10 mouse cellular contexts compared by ENCODE assay signal in the genomic region with DNA sequence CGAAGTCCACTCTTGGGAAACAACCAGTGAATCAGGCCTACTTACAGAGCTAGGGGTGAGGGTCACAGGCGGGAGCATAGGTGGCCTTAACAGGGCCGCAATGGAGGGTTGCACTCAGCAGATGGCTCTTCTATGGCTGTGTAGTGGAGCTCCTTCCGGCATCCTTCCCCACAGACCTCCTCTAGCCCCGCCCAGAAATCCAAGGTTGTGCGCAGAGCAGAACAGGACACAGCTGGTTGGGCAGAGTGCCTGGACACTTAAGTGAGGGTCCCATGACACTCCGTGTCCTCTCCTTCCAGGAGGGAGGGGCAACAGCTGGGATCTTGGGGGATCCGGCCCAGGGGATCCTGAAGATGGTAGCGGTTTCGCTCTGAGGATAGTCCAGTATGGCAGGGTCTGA. TPM values are rescaled to one million over a fixed set of nuclear protein-coding genes. Genes with fewer than 3 reads are reported as not detected.
A peak's percentile ranks its signal among the peaks of the same experiment; 100 is the strongest.
DNase-seq lines count a peak whose midpoint lies in the region; ATAC-seq and TF ChIP-seq lines count a peak whose summit lies in the region.
"Had no signal": no experiment of that assay in that cellular context is flagged by ENCODE, and none has a peak within 500 bp of the region (broad histone marks: within the 10 kb centered on the region; RNA-seq: fewer than 3 reads in every experiment).

A gene (minus strand): TSS at position 164 of the 400 bp plus-strand sequence.

- no peak for TF ChIP-seq CTCF in stomach, postnatal 0 days (IDR thresholded peaks at IDR 0.05; ENCODE audit: low read depth)

- H3K27me3 ChIP-seq in forebrain, embryonic 13.5 days: no peaks in the 10 kb centered on the region
- no peaks in the 10 kb centered on the region for H3K27me3 ChIP-seq in forebrain, embryonic 10.5 days (ENCODE audit: poor library complexity, severe bottlenecking)
- H3K27me3 ChIP-seq in midbrain, embryonic 12.5 days: no peaks in the 10 kb centered on the region
- no peaks in the 10 kb centered on the region for H3K27me3 ChIP-seq in midbrain, embryonic 11.5 days (ENCODE audit: control insufficient read depth, insufficient read depth, low read length)
- H3K27me3 ChIP-seq in stomach, postnatal 0 days (ENCODE audit: control insufficient read depth, insufficient read depth, low read length): no peaks in the 10 kb centered on the region

- H3K27ac ChIP-seq in forebrain, embryonic 13.5 days: no peak within 1 kb of the TSS
- no peak within 1 kb of the TSS for H3K27ac ChIP-seq in forebrain, embryonic 10.5 days
- H3K27ac ChIP-seq in midbrain, embryonic 12.5 days (replicated peaks): no peak within 1 kb of the TSS
- no peak within 1 kb of the TSS for H3K27ac ChIP-seq in midbrain, embryonic 11.5 days (ENCODE audit: low read depth, low read length)
- no peak within 1 kb of the TSS for H3K27ac ChIP-seq in stomach, postnatal 0 days (replicated peaks)

- DNase-seq in forebrain, embryonic 10.5 days (ENCODE audit: extremely low spot score, low spot score): no peak
- no peak for DNase-seq in midbrain, embryonic 11.5 days (ENCODE audit: low spot score, missing footprints)
- DNase-seq in layer of hippocampus, postnatal 36 days: no peak
- no peak for DNase-seq in stomach, postnatal 0 days (ENCODE audit: low spot score)
- DNase-seq in thymus, postnatal 36 days: no peak
- DNase-seq in ovary, postnatal 14 days (ENCODE audit: low spot score): no peak
- DNase-seq: adrenal gland, postnatal 10 days; liver had no signal

- no peak within 1 kb of the TSS for H3K9ac ChIP-seq in forebrain, embryonic 13.5 days
- no peak within 1 kb of the TSS for H3K9ac ChIP-seq in midbrain, embryonic 12.5 days (replicated peaks)
- H3K9ac ChIP-seq in midbrain, embryonic 11.5 days (ENCODE audit: low read length): no peak within 1 kb of the TSS
- no peak within 1 kb of the TSS for H3K9ac ChIP-seq in stomach, postnatal 0 days (ENCODE audit: low read length)

- WGBS in forebrain, embryonic 13.5 days: 87% methylated on average over 10 of the region's 10 CpGs
- 90% methylated on average over 10 of the region's 10 CpGs for WGBS in forebrain, embryonic 10.5 days
- 85% methylated on average over 10 of the region's 10 CpGs for WGBS in midbrain, embryonic 12.5 days
- 88% methylated on average over 10 of the region's 10 CpGs for WGBS in midbrain, embryonic 11.5 days
- 83% methylated on average over 10 of the region's 10 CpGs for WGBS in stomach, postnatal 0 days

- no peak within 1 kb of the TSS for H3K4me2 ChIP-seq in forebrain, embryonic 13.5 days
- H3K4me2 ChIP-seq in midbrain, embryonic 12.5 days (replicated peaks): no peak within 1 kb of the TSS
- H3K4me2 ChIP-seq in midbrain, embryonic 11.5 days: no peak within 1 kb of the TSS
- H3K4me2 ChIP-seq in stomach, postnatal 0 days (replicated peaks; ENCODE audit: low read depth): no peak within 1 kb of the TSS

- H3K36me3 ChIP-seq in forebrain, embryonic 13.5 days (ENCODE audit: poor library complexity, severe bottlenecking): no peaks in the 10 kb centered on the region
- H3K36me3 ChIP-seq in forebrain, embryonic 10.5 days (replicated peaks): no peaks in the 10 kb centered on the region
- H3K36me3 ChIP-seq in midbrain, embryonic 12.5 days: no peaks in the 10 kb centered on the region
- H3K36me3 ChIP-seq in midbrain, embryonic 11.5 days (ENCODE audit: control insufficient read depth, insufficient read depth, low read length): no peaks in the 10 kb centered on the region
- H3K36me3 ChIP-seq in stomach, postnatal 0 days (ENCODE audit: control insufficient read depth, insufficient read depth, low read length): no peaks in the 10 kb centered on the region

- ATAC-seq in forebrain, embryonic 13.5 days: no peak
- no peak for ATAC-seq in midbrain, embryonic 12.5 days (ENCODE audit: low FRiP score, low read depth)
- ATAC-seq in midbrain, embryonic 11.5 days (ENCODE audit: low FRiP score): no peak
- 0 out of 2 replicates have a peak, but pooled peaks have one; percentile 47 for ATAC-seq in stomach, postnatal 0 days (ENCODE audit: low FRiP score, low TSS enrichment)

- peaks cover 4% of the 10 kb centered on the region for H3K4me1 ChIP-seq in forebrain, embryonic 13.5 days
- peaks cover 12% of the 10 kb centered on the region for H3K4me1 ChIP-seq in forebrain, embryonic 10.5 days
- H3K4me1 ChIP-seq in midbrain, embryonic 12.5 days: no peaks in the 10 kb centered on the region
- no peaks in the 10 kb centered on the region for H3K4me1 ChIP-seq in midbrain, embryonic 11.5 days (ENCODE audit: control insufficient read depth, insufficient read depth, low read length)
- H3K4me1 ChIP-seq in stomach, postnatal 0 days (replicated peaks; ENCODE audit: control insufficient read depth, insufficient read depth): no peaks in the 10 kb centered on the region

- H3K9me3 ChIP-seq in forebrain, embryonic 13.5 days (replicated peaks): no peaks in the 10 kb centered on the region
- H3K9me3 ChIP-seq in forebrain, embryonic 10.5 days: 0 out of 2 replicates have a peak, but pooled peaks cover 3% of the 10 kb centered on the region
- no peaks in the 10 kb centered on the region; the same call in 1 of the 2 replicates for H3K9me3 ChIP-seq in midbrain, embryonic 12.5 days
- no peaks in the 10 kb centered on the region for H3K9me3 ChIP-seq in midbrain, embryonic 11.5 days (ENCODE audit: control insufficient read depth, low read length)
- no peaks in the 10 kb centered on the region for H3K9me3 ChIP-seq in stomach, postnatal 0 days (ENCODE audit: control insufficient read depth, low read length)

- H3K4me3 ChIP-seq in forebrain, embryonic 13.5 days: no peak within 1 kb of the TSS
- H3K4me3 ChIP-seq in forebrain, embryonic 10.5 days: no peak within 1 kb of the TSS
- H3K4me3 ChIP-seq in midbrain, embryonic 12.5 days: no peak within 1 kb of the TSS
- H3K4me3 ChIP-seq in midbrain, embryonic 11.5 days (ENCODE audit: low read depth, low read length): no peak within 1 kb of the TSS
- H3K4me3 ChIP-seq in stomach, postnatal 0 days (ENCODE audit: low read depth, low read length): no peak within 1 kb of the TSS

- no peak for TF ChIP-seq EP300 in stomach, postnatal 0 days (optimal IDR thresholded peaks at IDR 0.05)

RNA-seq across cellular contexts. Expression of the gene that starts here (rescaled TPM):
- polyA plus RNA-seq in forebrain, embryonic 13.5 days (2015; fragmentation: Nextera tagmentation; extraction: Ambion mirVana): 13.3 and 14.0 TPM in 2 replicates
- 5.9 and 6.5 TPM in 2 replicates for polyA plus RNA-seq in forebrain, embryonic 10.5 days (2016; fragmentation: Nextera tagmentation; extraction: Ambion mirVana)
- 7.2 and 11.9 TPM in 2 replicates for polyA plus RNA-seq in midbrain, embryonic 12.5 days (2016; fragmentation: Nextera tagmentation; extraction: Ambion mirVana)
- polyA plus RNA-seq in midbrain, embryonic 11.5 days (2014; fragmentation: Nextera tagmentation; extraction: Ambion mirVana): 7.9 and 8.1 TPM in 2 replicates
- 10 to 100 TPM; 32.1 to 37.4 TPM for total RNA-seq in layer of hippocampus, postnatal 36 days (2021)
- 0.90 and 1.5 TPM in 2 replicates for polyA plus RNA-seq in stomach, postnatal 0 days (2015; fragmentation: Nextera tagmentation; extraction: Ambion mirVana)
